Comparison of ENCODE assay signal across 8 mouse cellular contexts in the genomic region with DNA sequence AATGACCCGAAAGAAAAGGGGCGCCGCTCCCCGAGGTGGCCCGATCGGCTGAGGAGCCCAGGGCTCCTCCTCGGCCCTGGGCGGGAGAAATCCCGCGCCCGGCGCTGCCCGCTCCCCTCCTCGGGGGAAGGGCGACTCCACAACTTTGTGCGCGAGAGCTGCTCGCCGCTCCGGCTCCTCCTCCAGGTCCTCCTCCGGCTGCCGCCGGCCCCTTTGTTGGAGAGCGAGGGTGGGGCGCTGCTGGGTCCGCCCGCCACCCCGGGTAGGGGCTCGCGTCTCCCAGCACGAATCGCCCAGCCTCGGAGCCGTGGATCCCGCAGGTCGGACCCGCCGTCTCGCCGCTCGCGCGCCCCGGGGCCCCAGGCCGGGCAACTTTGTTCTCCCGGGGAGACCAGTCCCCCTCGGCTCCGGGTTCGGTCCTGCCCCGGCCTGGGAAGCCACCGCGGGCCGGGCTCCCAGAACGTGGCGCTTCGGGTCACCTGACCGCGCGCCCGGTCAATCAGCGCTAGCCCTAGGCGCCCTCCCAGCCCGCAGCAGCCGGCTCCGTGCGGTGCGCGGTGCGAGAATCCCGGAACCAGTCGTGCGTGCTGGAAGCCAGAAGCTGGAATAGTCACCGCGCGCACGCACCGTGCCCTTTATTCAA. TPM values are rescaled to one million over a fixed set of nuclear protein-coding genes. Genes with fewer than 3 reads are reported as not detected.
DNase-seq lines count a peak whose midpoint lies in the region; ATAC-seq and TF ChIP-seq lines count a peak whose summit lies in the region.

A gene (minus strand): TSS at position 337 of the 643 bp plus-strand sequence.

- peak within 1 kb of the TSS; percentile 92 for H3K4me2 ChIP-seq in forebrain, postnatal 0 days (ENCODE audit: low read depth)

- WGBS in forebrain, postnatal 0 days, result under 1% methylated on average over 76 of the region's 77 CpGs

- 0 out of 4 replicates have a peak, but pooled peaks cover 0 to 4% of the 10 kb centered on the region in 2 experiments for H3K4me1 ChIP-seq in MEL (ENCODE audit: control insufficient read depth in 1 of 2, insufficient read depth in 2 of 2, low read length in 2 of 2)
- H3K4me1 ChIP-seq in forebrain, postnatal 0 days (ENCODE audit: insufficient read depth), result no peaks in the 10 kb centered on the region

- peak; percentile 85 for DNase-seq in MEL (ENCODE audit: low read depth, low spot score)
- peak; percentile 72 for DNase-seq in cerebellum, adult 11-12 months
- DNase-seq in forebrain, postnatal 0 days, result peak; percentile 70
- DNase-seq in heart, postnatal 36 days, result peak; percentile 83 to 94
- peak; percentile 62 to 78 for DNase-seq in layer of hippocampus, postnatal 10 days (ENCODE audit: low spot score in 2 of 2)
- DNase-seq in lung, postnatal 25 days (ENCODE audit: low spot score), result peak; percentile 90
- DNase-seq in retina, embryonic 14.5 days (ENCODE audit: low spot score), result peak; percentile 76
- peak; percentile 94 for DNase-seq in urinary bladder, adult 2 months (ENCODE audit: low spot score)

- no peaks in the 10 kb centered on the region; a peak in 1 of 4 replicates for H3K27me3 ChIP-seq in MEL (ENCODE audit: control insufficient read depth in 1 of 2, insufficient read depth in 2 of 2, low read length in 2 of 2)
- no peaks in the 10 kb centered on the region for H3K27me3 ChIP-seq in forebrain, postnatal 0 days (ENCODE audit: insufficient read depth, low read length)

- H3K79me2 ChIP-seq in MEL (ENCODE audit: control insufficient read depth, insufficient read depth, low read length, poor library complexity), result no peaks in the 10 kb centered on the region; the same call in 1 of the 2 replicates

- no peak for TF ChIP-seq CTCF in MEL (IDR thresholded peaks at IDR 0.05 in 2 of 3, conservative IDR thresholded peaks at IDR 0.05 in 1 of 3; ENCODE audit: control insufficient read depth in 1 of 3, insufficient read depth in 1 of 3, low read depth in 2 of 3, low read length in 3 of 3, poor library complexity in 1 of 3, severe bottlenecking in 1 of 3)
- no peak for TF ChIP-seq CTCF in forebrain, postnatal 0 days (IDR thresholded peaks at IDR 0.05; ENCODE audit: low read depth)

- peak within 1 kb of the TSS; percentile 81 for H3K9ac ChIP-seq in MEL (ENCODE audit: control insufficient read depth, low read depth, low read length, poor library complexity, severe bottlenecking)
- H3K9ac ChIP-seq in forebrain, postnatal 0 days, result peak within 1 kb of the TSS; percentile 62

- TF ChIP-seq POLR2A in MEL (IDR thresholded peaks at IDR 0.05; ENCODE audit: control insufficient read depth in 1 of 2, insufficient read depth in 1 of 2, low read depth in 1 of 2, low read length in 2 of 2, poor library complexity in 1 of 2), result peak; percentile 16 to 45; a peak in 2 of 4 replicates

- H3K4me3 ChIP-seq in MEL (ENCODE audit: control insufficient read depth in 1 of 2, insufficient read depth in 1 of 2, low read depth in 2 of 2, low read length in 2 of 2), result peak within 1 kb of the TSS; percentile 55 to 96
- peak within 1 kb of the TSS; percentile 79 for H3K4me3 ChIP-seq in forebrain, postnatal 0 days (ENCODE audit: low read depth, low read length)

- H3K9me3 ChIP-seq in MEL (replicated peaks; ENCODE audit: insufficient read depth, low read length), result no peaks in the 10 kb centered on the region
- no peaks in the 10 kb centered on the region for H3K9me3 ChIP-seq in forebrain, postnatal 0 days (ENCODE audit: low read length)

- intact Hi-C loops in heart, postnatal 36 days (cut with DNase I), result loop anchor here (2.0 to 5.0 kb wide), 7 partner anchors 42 to 177 kb away; no protein-coding TSS in a partner anchor

- ATAC-seq in forebrain, postnatal 0 days, result peak; percentile 90

- no peak for TF ChIP-seq EP300 in MEL (IDR thresholded peaks at IDR 0.05; ENCODE audit: low read depth in 1 of 2, low read length in 2 of 2)

- peaks cover 0 to 2% of the 10 kb centered on the region in 2 experiments; a peak in 1 of 4 replicates for H3K36me3 ChIP-seq in MEL (ENCODE audit: control insufficient read depth in 1 of 2, insufficient read depth in 2 of 2, low read length in 2 of 2)
- H3K36me3 ChIP-seq in forebrain, postnatal 0 days (ENCODE audit: insufficient read depth), result no peaks in the 10 kb centered on the region

- no peak for TF ChIP-seq RAD21 in MEL (IDR thresholded peaks at IDR 0.05; ENCODE audit: low read depth, low read length)

- peak within 1 kb of the TSS; percentile 40 for H3K27ac ChIP-seq in MEL (ENCODE audit: control insufficient read depth, low read depth, low read length)
- peak within 1 kb of the TSS; percentile 22; the same call in 1 of the 2 replicates for H3K27ac ChIP-seq in forebrain, postnatal 0 days (ENCODE audit: low read depth, low read length)

TF ChIP-seq in MEL, 35 proteins besides CTCF, POLR2A, EP300 and RAD21:
- no peak for TF ChIP-seq BHLHE40 (IDR thresholded peaks at IDR 0.05; ENCODE audit: borderline replicate concordance, low read depth, low read length)
- no peak for TF ChIP-seq MYC (IDR thresholded peaks at IDR 0.05; ENCODE audit: low read depth, low read length)
- TF ChIP-seq ETS1 (IDR thresholded peaks at IDR 0.05; ENCODE audit: low read depth, low read length), result no peak
- peak; percentile 44 for TF ChIP-seq NELFE (IDR thresholded peaks at IDR 0.05; ENCODE audit: low read depth, low read length)
- TF ChIP-seq CHD2 (IDR thresholded peaks at IDR 0.05; ENCODE audit: low read length), result no peak
- TF ChIP-seq ZC3H11A (IDR thresholded peaks at IDR 0.05; ENCODE audit: low read depth, low read length), result no peak
- TF ChIP-seq ZMIZ1 (IDR thresholded peaks at IDR 0.05; ENCODE audit: low read depth, low read length), result peak; percentile 71; the same call in 1 of the 2 replicates
- no peak for TF ChIP-seq RCOR1 (IDR thresholded peaks at IDR 0.05; ENCODE audit: low read depth, low read length)
- TF ChIP-seq MYB (IDR thresholded peaks at IDR 0.05; ENCODE audit: low read depth, low read length), result no peak
- TF ChIP-seq CHD1 (IDR thresholded peaks at IDR 0.05; ENCODE audit: low read depth, low read length), result no peak
- peak; percentile 51; the same call in 1 of the 2 replicates for TF ChIP-seq E2F4 (IDR thresholded peaks at IDR 0.05; ENCODE audit: borderline replicate concordance, low read depth, low read length)
- no peak for TF ChIP-seq POLR2AphosphoS5 (IDR thresholded peaks at IDR 0.05; ENCODE audit: borderline replicate concordance, low read depth, low read length)
- no peak; the same call in 1 of the 2 replicates for TF ChIP-seq NRF1 (IDR thresholded peaks at IDR 0.05; ENCODE audit: insufficient read depth, low read depth, low read length, poor library complexity, severe bottlenecking)
- peak; percentile 58; the same call in 1 of the 2 replicates for TF ChIP-seq MAZ (IDR thresholded peaks at IDR 0.05; ENCODE audit: low read depth, low read length)
- TF ChIP-seq KAT2A (conservative IDR thresholded peaks at IDR 0.05; ENCODE audit: low read depth, low read length), result no peak
- peak; percentile 25; the same call in 1 of the 2 replicates for TF ChIP-seq MXI1 (IDR thresholded peaks at IDR 0.05; ENCODE audit: low read depth, low read length)
- TF ChIP-seq MAX (IDR thresholded peaks at IDR 0.05; ENCODE audit: low read length), result no peak
- TF ChIP-seq USF1 (IDR thresholded peaks at IDR 0.05; ENCODE audit: low read depth, low read length), result peak; percentile 78
- TF ChIP-seq ZNF384 (IDR thresholded peaks at IDR 0.05; ENCODE audit: low read depth, low read length), result no peak
- no peak for TF ChIP-seq POLR2AphosphoS2 (IDR thresholded peaks at IDR 0.05; ENCODE audit: low read length)
- no peak for TF ChIP-seq JUND (IDR thresholded peaks at IDR 0.05; ENCODE audit: low read depth, low read length)
- no peak for TF ChIP-seq TCF12 (IDR thresholded peaks at IDR 0.05; ENCODE audit: low read depth, low read length)
- no peak; the same call in 1 of the 2 replicates for TF ChIP-seq HCFC1 (IDR thresholded peaks at IDR 0.05; ENCODE audit: low read depth, low read length)
- TF ChIP-seq TAL1 (IDR thresholded peaks at IDR 0.05; ENCODE audit: low read length), result no peak
- 0 out of 2 replicates have a peak, but pooled peaks have one; percentile 79 for TF ChIP-seq UBTF (IDR thresholded peaks at IDR 0.05; ENCODE audit: borderline replicate concordance, insufficient read depth, low read depth, low read length)
- TF ChIP-seq ELF1 (IDR thresholded peaks at IDR 0.05; ENCODE audit: low read depth, low read length), result no peak
- TF ChIP-seq TBP (IDR thresholded peaks at IDR 0.05; ENCODE audit: low read depth, low read length), result no peak
- TF ChIP-seq MAFK (IDR thresholded peaks at IDR 0.05; ENCODE audit: borderline replicate concordance, low read depth, low read length), result no peak
- TF ChIP-seq SMC3 (IDR thresholded peaks at IDR 0.05; ENCODE audit: low read depth, low read length), result no peak
- TF ChIP-seq MEF2A (IDR thresholded peaks at IDR 0.05; ENCODE audit: extremely low read depth, insufficient replicate concordance, low read depth, low read length, poor library complexity, severe bottlenecking), result no peak
- no peak for TF ChIP-seq ZKSCAN1 (IDR thresholded peaks at IDR 0.05; ENCODE audit: low read depth, low read length)
- TF ChIP-seq GABPA (IDR thresholded peaks at IDR 0.05; ENCODE audit: low read depth, low read length), result no peak
- TF ChIP-seq GATA1 (IDR thresholded peaks at IDR 0.05; ENCODE audit: low read depth, low read length), result no peak
- TF ChIP-seq USF2 (IDR thresholded peaks at IDR 0.05; ENCODE audit: borderline replicate concordance in 1 of 2, insufficient read depth in 1 of 2, low read depth in 1 of 2, low read length in 2 of 2), result 0 out of 4 replicates have a peak, but pooled peaks of 1 of the 2 experiments have one; percentile 10
- TF ChIP-seq SIN3A (IDR thresholded peaks at IDR 0.05; ENCODE audit: low read length), result 0 out of 2 replicates have a peak, but pooled peaks have one; percentile 3

RNA-seq across cellular contexts. Expression of the gene that starts here (rescaled TPM):
- 2.3 and 3.4 TPM in 2 replicates for total RNA-seq in MEL (2012; rRNA removed)
- 1 to 10 TPM in 1 of 2 experiments, not detected in 1; 4.3 TPM for polyA plus RNA-seq in MEL (2012; ENCODE audit: insufficient read depth in 1 of 2, insufficient read length in 2 of 2, low read depth in 1 of 2, low replicate concordance in 2 of 2, missing spikeins in 1 of 2)
- total RNA-seq in forebrain, postnatal 0 days (2014; rRNA removed), result 23.9 and 26.8 TPM in 2 replicates
- polyA plus RNA-seq in forebrain, postnatal 0 days (2015; fragmentation: Nextera tagmentation; extraction: Ambion mirVana), result 7.9 and 14.2 TPM in 2 replicates
- 10 to 100 TPM; 65.5 to 73.0 TPM for total RNA-seq in heart, postnatal 36 days (2021)
- total RNA-seq in layer of hippocampus, postnatal 10 days (2021), result 10 to 100 TPM; 33.1 to 33.6 TPM
- 41.1 and 53.0 TPM in 2 replicates for polyA plus RNA-seq in urinary bladder, adult 2 months (2012; rRNA removed)

Comparison
In these comparisons a context has a peak if more than half of its experiments do, and no peak if none do; other contexts are left out.
1. Peak in every context shown above with its lines: DNase-seq, ATAC-seq, H3K4me3 ChIP-seq and H3K27ac ChIP-seq.